Mouse (Mus musculus) erythroblast, adult 5-6 weeks (primary cell): Measurements from ENCODE around the gene Ngrn. TPM values are rescaled to one million over a fixed set of nuclear protein-coding genes. Genes with fewer than 3 reads are reported as not detected.
A peak's percentile ranks its signal among the peaks of the same experiment; 100 is the strongest.

Experiments
- ATAC-seq: replicated peaks from 2 replicates; pipeline ENCODE4 v1.8.0; 2016; ENCODE audit warnings: moderate number of reproducible peaks, mild to moderate bottlenecking, moderate TSS enrichment, inconsistent platforms; ENCODE audit not compliant: poor library complexity, low FRiP score, severe bottlenecking
- total RNA-seq, 2 experiments: library from RNA; stranded (forward) in 1 of 2; stranded (reverse) in 1 of 2; fragments of 150-400 nt in 1 of 2; fragments of 200-764, 138-1000 nt in 1 of 2; gene quantifications; 2 replicates each; pipeline versions ENCODE4 v1.2.3 to v1.2.4; 2015 to 2017; ENCODE audit warnings: low replicate concordance in 2 of 2

The Ngrn gene
- total RNA-seq, 2 experiments from 2014 or later = 5.2 to 5.6 TPM

- no peak for ATAC-seq
Observed at GRCm38 (mm10) chr7:80255981-80256380, 5.0 kb upstream of the Ngrn start.

- no peak for ATAC-seq
Observed at GRCm38 (mm10) chr7:80257706-80258105, 3.3 kb upstream of the Ngrn start.

- peak; percentile 50 for ATAC-seq
Observed at GRCm38 (mm10) chr7:80261372-80261990, 466 bp downstream of the Ngrn start.

GRCm38 (mm10) chr7:80264606-80265005 lies 3.6 kb downstream of the Ngrn start:
- no peak for ATAC-seq

- no peak for ATAC-seq
Observed at GRCm38 (mm10) chr7:80267764-80268163, 6.7 kb downstream of the Ngrn start.

GRCm38 (mm10) chr7:80268897-80269750 lies 8.1 kb downstream of the Ngrn start, which contains the start of gene Vps33b:
TSS of gene Vps33b (plus strand) at chr7:80269649.
- peak; percentile 93 for ATAC-seq

GRCm38 (mm10) chr7:80269751-80270255 lies 8.8 kb downstream of the Ngrn start:
- peak; percentile 66 for ATAC-seq

- no peak for ATAC-seq
Observed at GRCm38 (mm10) chr7:80273456-80273855, 12.4 kb downstream of the Ngrn start.

- no peak for ATAC-seq
Observed at GRCm38 (mm10) chr7:80276374-80276773, 15.4 kb downstream of the Ngrn start.

- ATAC-seq = no peak
Observed at GRCm38 (mm10) chr7:80280032-80280431, 19.0 kb downstream of the Ngrn start.

- ATAC-seq = 0 out of 2 replicates have a peak, but pooled peaks have one; percentile 38
Observed at GRCm38 (mm10) chr7:80280998-80281397, 20.0 kb downstream of the Ngrn start.

- ATAC-seq = no peak
Observed at GRCm38 (mm10) chr7:80281646-80282045, 20.6 kb downstream of the Ngrn start.

GRCm38 (mm10) chr7:80283226-80283918 lies 22.4 kb downstream of the Ngrn start:
- ATAC-seq = no peak

- no peak for ATAC-seq
Observed at GRCm38 (mm10) chr7:80284391-80284790, 23.4 kb downstream of the Ngrn start.

GRCm38 (mm10) chr7:80285725-80286124 lies 24.7 kb downstream of the Ngrn start:
- no peak for ATAC-seq

- no peak for ATAC-seq
Observed at GRCm38 (mm10) chr7:80287736-80288135, 26.7 kb downstream of the Ngrn start.

GRCm38 (mm10) chr7:80294062-80294763 lies 33.2 kb downstream of the Ngrn start, which contains the start of gene Prc1:
TSS of gene Prc1 (plus strand) at chr7:80294450.
- ATAC-seq = peak; percentile 93

- no peak for ATAC-seq
Observed at GRCm38 (mm10) chr7:80294764-80295648, 34.0 kb downstream of the Ngrn start.

GRCm38 (mm10) chr7:80296462-80296861 lies 35.4 kb downstream of the Ngrn start:
- ATAC-seq = no peak
